Mouse (Mus musculus) CD4-positive naive resting alpha-beta T cell, adult 57 days (primary cell): ENCODE results near the gene Gm11146. TPM values are rescaled to one million over a fixed set of nuclear protein-coding genes. Genes with fewer than 3 reads are reported as not detected.

Source experiments
- total RNA-seq: library from RNA; stranded (reverse); gene quantifications from one replicate; pipeline ENCODE4 v1.2.4, GENCODE M21; 2023

Gm11146 gene
- total RNA-seq = not detected

GRCm38 (mm10) chr16:77601994-77602393 is at the start of gene Gm11146:
Gm11146 (minus strand) TSS chr16:77602094.

